Mouse (Mus musculus) lung, adult 2 months (tissue): ENCODE data around the gene Kif3a.
A peak's percentile ranks its signal among the peaks of the same experiment; 100 is the strongest.

Experiments
- CTCF ChIP-seq: fragments of 200-500 bp; IDR thresholded peaks from 2 replicates; pipeline ENCODE4 v1.5.1; 2011; ENCODE audit warnings: mild to moderate bottlenecking, low read length, control low read depth; ENCODE audit not compliant: insufficient read depth
- POLR2A ChIP-seq: fragments of 200-500 bp; IDR thresholded peaks from 2 replicates; pipeline ENCODE4 v1.6.1; 2011; ENCODE audit warnings: low read depth, mild to moderate bottlenecking, control low read depth, low read length, borderline replicate concordance; ENCODE audit errors: extremely low read depth

DNA sequence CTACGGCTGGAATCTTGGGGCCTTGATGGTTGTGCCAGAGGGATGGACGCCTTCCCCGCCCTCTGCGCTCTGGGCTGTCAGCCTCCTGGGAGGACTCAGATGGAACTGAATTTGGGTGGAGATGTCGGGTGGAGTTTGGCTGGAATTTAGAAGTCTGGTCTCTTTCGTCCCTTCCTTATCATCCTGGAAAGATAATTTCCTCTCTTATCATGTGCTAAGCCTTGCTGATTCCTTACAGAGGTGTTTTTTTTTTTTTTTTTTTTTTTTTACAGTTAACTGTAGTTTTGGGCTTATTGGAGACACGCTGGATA lies 45.4 kb upstream of the Kif3a start:
- 0 out of 2 replicates have a peak, but pooled peaks have one; percentile 23 for TF ChIP-seq POLR2A
- no peak for TF ChIP-seq CTCF
